Mouse (Mus musculus) limb, embryonic 15.5 days (tissue): ENCODE data around the gene Slc25a5. TPM values are rescaled to one million over a fixed set of nuclear protein-coding genes. Genes with fewer than 3 reads are reported as not detected.
A peak's percentile ranks its signal among the peaks of the same experiment; 100 is the strongest.

Experiments used
- ATAC-seq: fragments of 200-750 bp; cut with Nextera tagmentation; 2 replicates; pipeline ENCODE4 v1.8.0; 2017; ENCODE audit warnings: low read depth, moderate TSS enrichment; ENCODE audit not compliant: insufficient number of reproducible peaks, low FRiP score, low TSS enrichment
- H3K27ac ChIP-seq: fragments of 300-500 bp; sonication (generic); 2 replicates; pipeline ENCODE4 v1.5.1; 2015; ENCODE audit warnings: moderate library complexity, mild to moderate bottlenecking, inconsistent platforms
- H3K27me3 ChIP-seq: fragments of 300-500 bp; sonication (generic); 2 replicates; pipeline ENCODE4 v1.6.1; 2015; ENCODE audit warnings: inconsistent platforms
- H3K36me3 ChIP-seq: fragments of 300-500 bp; sonication (generic); 2 replicates; pipeline ENCODE4 v1.6.1; 2015; ENCODE audit warnings: inconsistent platforms
- H3K4me1 ChIP-seq: fragments of 300-500 bp; sonication (generic); 2 replicates; pipeline ENCODE4 v1.6.1; 2015; ENCODE audit warnings: inconsistent platforms
- H3K4me2 ChIP-seq: fragments of 300-500 bp; sonication (generic); 2 replicates; pipeline ENCODE4 v1.6.1; 2015; ENCODE audit warnings: mild to moderate bottlenecking, inconsistent platforms
- H3K4me3 ChIP-seq: fragments of 300-500 bp; sonication (generic); 2 replicates; pipeline ENCODE4 v1.5.1; 2015; ENCODE audit warnings: mild to moderate bottlenecking, inconsistent platforms
- H3K9ac ChIP-seq: fragments of 300-500 bp; sonication (generic); 2 replicates; pipeline ENCODE4 v1.6.1; 2015; ENCODE audit warnings: inconsistent platforms
- H3K9me3 ChIP-seq: fragments of 300-500 bp; sonication (generic); 2 replicates; pipeline ENCODE4 v1.6.1; 2016; ENCODE audit warnings: inconsistent platforms
- WGBS: fragments of 180-500 bp; shearing (Covaris S2); methylation state at CpG from one replicate; pipeline ENCODE4 v1.1.7; 2015; 5-methylcytosine and 5-hydroxymethylcytosine counted together
- polyA plus RNA-seq: library from polyadenylated mRNA; unstranded; fragments of >200 nt; fragmentation: Nextera tagmentation; extraction: Ambion mirVana; gene quantifications from 2 replicates; pipeline ENCODE4 v1.2.1, GENCODE M21; 2015

Slc25a5 gene
- polyA plus RNA-seq, 1 experiment from 2014 or later = 508 TPM

DNA sequence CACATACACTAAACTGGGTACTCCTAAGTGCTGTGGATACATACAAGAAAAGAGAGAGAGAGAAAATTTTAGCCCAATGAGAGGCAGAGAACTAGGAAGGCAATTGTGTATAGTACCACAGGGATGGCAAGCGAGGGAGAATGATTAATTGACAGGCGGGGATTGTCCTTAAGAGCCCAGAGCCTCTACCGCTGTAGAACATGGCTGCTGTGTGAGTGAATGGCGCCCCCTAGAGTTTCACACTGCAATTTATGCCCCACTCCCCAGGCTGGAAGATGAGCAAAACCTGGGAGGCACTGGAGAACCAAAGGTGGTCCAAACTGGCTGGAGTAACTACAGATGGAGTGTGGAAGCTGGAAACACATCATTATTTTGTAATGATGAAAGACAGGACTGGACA, 24.8 kb downstream of the Slc25a5 start:
- no peaks in the 10 kb centered on the region for H3K9me3 ChIP-seq
- H3K9ac ChIP-seq = no peak overlapping the region
- no peak overlapping the region for H3K4me2 ChIP-seq
- H3K36me3 ChIP-seq = no peaks in the 10 kb centered on the region
- H3K27me3 ChIP-seq = no peaks in the 10 kb centered on the region
- WGBS = 17% methylated on average over 4 of the region's 4 CpGs
- no peak overlapping the region for H3K27ac ChIP-seq
- 0 out of 2 replicates have a peak, but pooled peaks cover 3% of the 10 kb centered on the region for H3K4me1 ChIP-seq
- H3K4me3 ChIP-seq = no peak overlapping the region
- ATAC-seq = no peak

DNA sequence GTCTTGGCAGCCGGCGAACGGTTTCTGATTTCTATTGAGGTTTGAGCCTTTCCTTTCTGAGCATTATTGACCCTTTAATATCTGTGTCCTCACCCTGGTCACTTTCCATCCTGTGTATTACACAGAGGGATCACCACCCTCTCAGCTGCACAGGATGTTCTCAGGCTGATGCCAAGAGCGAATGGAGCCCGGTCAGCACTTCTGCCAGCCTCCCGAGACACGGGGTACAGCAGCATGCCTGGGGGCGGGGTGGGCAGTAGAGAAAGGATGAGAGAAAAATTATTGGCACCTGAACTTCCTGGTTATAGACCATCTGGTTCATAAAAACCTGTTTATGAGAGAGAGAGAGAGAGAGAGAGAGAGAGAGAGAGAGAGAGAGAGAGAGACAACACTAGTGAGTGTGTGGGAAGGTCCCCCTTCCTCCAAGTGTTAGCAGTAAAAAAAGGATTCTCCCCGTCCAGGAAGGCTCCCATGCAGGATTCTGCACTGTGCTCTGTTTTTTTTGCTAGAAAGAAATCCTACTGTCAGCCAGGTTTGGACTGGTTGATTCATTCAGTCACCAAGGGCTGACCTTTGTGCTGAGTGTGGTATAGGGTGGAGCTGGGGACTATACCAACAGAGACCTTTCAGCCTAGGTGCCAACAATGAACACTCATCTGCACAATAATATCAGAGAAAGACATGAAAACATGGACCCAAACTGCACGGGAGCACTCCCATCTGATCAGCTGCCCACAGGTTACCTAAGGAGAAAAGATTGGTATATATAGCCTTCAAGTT, 28.7 kb downstream of the Slc25a5 start:
- ATAC-seq = no peak
- Histone ChIP-seq H3K27ac (no peak overlapping the region), H3K4me3 (no peak overlapping the region), H3K4me2 (no peak overlapping the region), H3K9ac (no peak overlapping the region), H3K4me1 (no peaks in the 10 kb centered on the region), H3K9me3 (no peaks in the 10 kb centered on the region), H3K36me3 (no peaks in the 10 kb centered on the region), H3K27me3 (no peaks in the 10 kb centered on the region)
- 67% methylated on average over 10 of the region's 10 CpGs for WGBS

DNA sequence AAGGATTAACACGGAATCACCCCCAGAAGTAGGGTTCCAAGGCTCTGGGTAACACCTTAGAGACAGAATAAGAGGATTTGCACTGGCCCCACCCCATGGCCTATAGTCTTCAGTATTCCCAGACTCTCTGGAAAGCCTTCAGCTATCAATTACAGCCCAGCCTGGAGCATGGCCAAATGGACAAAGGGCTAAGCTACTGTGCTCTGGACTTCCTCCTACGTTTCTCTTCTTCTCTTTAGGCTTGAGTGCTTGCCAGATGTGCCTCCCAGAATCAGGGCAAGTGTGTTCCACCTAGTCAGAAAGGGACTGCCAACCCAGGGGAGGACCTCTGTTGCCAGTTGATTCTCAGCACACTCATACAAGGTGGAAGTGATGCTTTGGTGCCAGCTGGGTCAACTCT, 29.6 kb downstream of the Slc25a5 start:
- Histone ChIP-seq H3K9ac (no peak overlapping the region), H3K27me3 (no peaks in the 10 kb centered on the region), H3K4me3 (no peak overlapping the region), H3K27ac (no peak overlapping the region), H3K9me3 (no peaks in the 10 kb centered on the region), H3K4me2 (no peak overlapping the region), H3K4me1 (no peaks in the 10 kb centered on the region), H3K36me3 (no peaks in the 10 kb centered on the region)
- ATAC-seq = no peak
- WGBS = 47% methylated on average over 2 of the region's 2 CpGs

DNA sequence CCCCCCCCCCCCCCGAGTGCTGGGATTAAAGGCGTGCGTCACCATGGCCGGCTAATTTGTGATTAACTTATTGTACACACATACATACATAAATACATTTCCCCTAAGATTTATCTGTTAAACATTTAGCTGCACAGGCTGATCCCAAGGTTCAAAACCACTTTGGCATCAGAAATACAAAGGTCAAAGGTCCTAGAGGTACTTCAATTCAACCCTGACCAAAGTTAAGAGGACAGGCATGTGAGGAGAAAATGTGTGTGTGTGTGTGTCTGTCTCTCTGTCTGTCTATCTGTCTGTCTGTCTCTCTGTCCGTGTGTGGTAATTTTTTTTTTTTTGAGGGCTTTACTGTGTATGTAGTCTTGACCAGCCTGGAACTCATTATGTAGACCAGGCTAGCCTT, 31.4 kb downstream of the Slc25a5 start:
- Histone ChIP-seq H3K4me3 (no peak overlapping the region), H3K27ac (no peak overlapping the region), H3K27me3 (no peaks in the 10 kb centered on the region), H3K9ac (no peak overlapping the region), H3K4me2 (no peak overlapping the region), H3K9me3 (no peaks in the 10 kb centered on the region), H3K4me1 (no peaks in the 10 kb centered on the region), H3K36me3 (no peaks in the 10 kb centered on the region)
- ATAC-seq = no peak
- WGBS = 83% methylated on average over 5 of the region's 5 CpGs

DNA sequence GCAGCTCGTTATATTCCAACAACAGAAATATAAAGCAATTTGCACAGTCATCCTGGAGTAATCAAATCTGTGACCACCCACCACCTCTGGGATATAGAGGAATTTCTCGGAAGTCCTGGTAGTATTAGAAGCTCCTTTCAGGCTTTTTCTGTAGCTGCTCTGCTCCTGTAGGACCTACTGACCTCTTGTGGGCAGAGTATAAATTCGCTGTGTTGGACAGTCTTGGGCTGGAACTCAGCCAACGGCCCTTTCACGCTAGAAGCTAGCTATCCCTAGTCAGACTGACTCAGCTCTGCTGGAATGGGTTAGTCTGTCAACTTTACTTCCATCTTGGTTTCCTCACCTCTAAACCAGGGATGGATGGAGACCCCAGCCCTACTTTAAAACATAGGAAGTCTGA, 34.8 kb downstream of the Slc25a5 start:
- 43% methylated on average over 5 of the region's 5 CpGs for WGBS
- Histone ChIP-seq H3K4me1 (no peaks in the 10 kb centered on the region), H3K4me2 (no peak overlapping the region), H3K27me3 (no peaks in the 10 kb centered on the region), H3K27ac (no peak overlapping the region), H3K9me3 (no peaks in the 10 kb centered on the region), H3K36me3 (no peaks in the 10 kb centered on the region), H3K4me3 (no peak overlapping the region), H3K9ac (no peak overlapping the region)
- ATAC-seq = no peak

DNA sequence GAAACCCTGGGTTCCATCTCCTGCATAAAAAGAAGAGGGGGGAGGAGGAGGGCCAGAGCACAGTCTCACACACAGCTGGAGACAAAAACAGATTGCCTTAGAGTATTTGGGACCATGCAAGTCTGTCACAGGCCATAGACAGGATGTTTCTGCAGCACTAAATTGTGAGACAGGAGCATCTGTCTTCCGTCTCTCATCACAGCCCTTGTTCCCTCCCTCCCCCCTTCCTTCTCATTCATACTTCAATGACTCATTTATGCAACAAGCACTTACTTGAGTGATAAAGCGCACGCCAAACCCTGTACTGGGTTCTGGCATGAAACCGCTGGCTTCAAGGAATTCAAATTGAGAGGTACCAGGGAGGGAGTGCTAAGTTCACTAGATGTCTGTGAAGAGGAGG, 36.2 kb downstream of the Slc25a5 start:
- H3K27ac ChIP-seq = no peak overlapping the region

DNA sequence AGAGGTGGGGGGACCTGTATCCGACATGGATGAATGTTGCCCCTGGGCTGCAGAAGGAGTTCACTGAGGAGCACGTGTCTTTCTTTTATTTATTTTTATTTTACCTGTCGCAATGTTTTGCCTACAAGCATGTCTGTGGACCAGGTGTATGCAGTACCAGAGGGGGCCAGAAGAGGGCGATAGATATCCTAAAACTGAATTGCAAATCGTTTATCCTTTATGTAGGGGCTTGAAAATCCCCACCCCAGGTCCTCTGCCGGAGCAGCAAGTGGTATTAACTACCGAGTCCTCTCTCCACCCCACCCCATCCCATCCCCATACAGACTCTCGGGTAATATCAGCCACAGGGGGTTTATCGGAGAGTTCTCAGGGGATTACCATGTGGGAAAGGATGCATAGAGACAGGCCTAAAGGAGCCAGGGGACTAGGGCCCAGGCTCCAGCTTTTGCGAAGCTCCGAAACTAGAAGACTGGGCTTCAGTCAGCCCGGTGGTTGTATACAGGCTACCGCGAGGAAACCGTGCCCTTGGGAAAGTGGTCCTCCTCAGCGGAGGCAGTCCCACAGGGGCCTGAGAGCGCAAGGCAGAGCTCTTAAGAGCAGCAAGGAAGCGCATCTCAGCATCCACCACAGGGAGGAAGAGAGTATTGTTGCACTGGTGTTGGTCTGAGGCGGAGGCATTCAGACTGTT, 38.1 kb downstream of the Slc25a5 start:
- Histone ChIP-seq H3K4me1 (no peaks in the 10 kb centered on the region), H3K9ac (no peak overlapping the region), H3K27me3 (no peaks in the 10 kb centered on the region), H3K36me3 (no peaks in the 10 kb centered on the region), H3K27ac (no peak overlapping the region), H3K4me3 (peak overlapping the region; percentile 14), H3K9me3 (no peaks in the 10 kb centered on the region), H3K4me2 (peak overlapping the region; percentile 32)
- ATAC-seq = no peak
- WGBS = 30% methylated on average over 19 of the region's 19 CpGs

More for the DNA sequence above, 36.2 kb downstream of the Slc25a5 start:
- Histone ChIP-seq H3K27me3 (no peaks in the 10 kb centered on the region), H3K9ac (no peak overlapping the region), H3K36me3 (no peaks in the 10 kb centered on the region), H3K4me3 (no peak overlapping the region), H3K4me2 (no peak overlapping the region), H3K4me1 (no peaks in the 10 kb centered on the region), H3K9me3 (no peaks in the 10 kb centered on the region)
- no peak for ATAC-seq
- 64% methylated on average over 4 of the region's 4 CpGs for WGBS

DNA sequence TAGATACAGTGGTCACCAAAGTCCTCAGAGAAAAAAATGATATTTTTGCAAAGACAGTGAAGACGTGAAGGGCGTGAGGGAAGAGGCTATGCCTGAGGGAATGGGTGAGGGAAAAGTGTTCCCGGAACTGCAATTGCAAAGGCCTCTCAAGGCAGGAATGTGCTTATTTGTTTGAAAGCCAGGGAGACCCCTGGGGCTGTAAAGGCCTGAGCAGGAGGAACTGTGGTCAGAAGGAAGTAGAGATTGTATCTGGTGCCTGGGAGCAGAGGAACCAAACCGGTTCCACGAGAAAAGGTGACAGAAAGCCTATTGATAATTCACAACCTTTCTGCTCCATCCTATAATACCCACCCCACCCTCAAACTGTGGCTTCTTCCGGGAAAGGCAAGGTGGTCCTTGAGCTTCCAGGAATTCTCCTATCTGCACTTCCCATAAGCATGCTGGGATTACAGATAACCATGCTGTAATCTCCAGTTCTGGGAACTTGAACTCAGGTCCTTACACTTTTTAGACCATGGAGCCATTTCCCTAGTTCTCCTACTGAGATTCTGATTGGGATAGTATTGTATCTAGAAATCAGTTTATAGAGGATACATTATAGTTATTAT, 41.7 kb downstream of the Slc25a5 start:
- Histone ChIP-seq H3K4me2 (no peak overlapping the region), H3K27ac (no peak overlapping the region), H3K9me3 (no peaks in the 10 kb centered on the region), H3K9ac (no peak overlapping the region), H3K27me3 (no peaks in the 10 kb centered on the region), H3K4me3 (no peak overlapping the region), H3K36me3 (no peaks in the 10 kb centered on the region), H3K4me1 (no peaks in the 10 kb centered on the region)
- 58% methylated on average over 6 of the region's 6 CpGs for WGBS
- no peak for ATAC-seq

DNA sequence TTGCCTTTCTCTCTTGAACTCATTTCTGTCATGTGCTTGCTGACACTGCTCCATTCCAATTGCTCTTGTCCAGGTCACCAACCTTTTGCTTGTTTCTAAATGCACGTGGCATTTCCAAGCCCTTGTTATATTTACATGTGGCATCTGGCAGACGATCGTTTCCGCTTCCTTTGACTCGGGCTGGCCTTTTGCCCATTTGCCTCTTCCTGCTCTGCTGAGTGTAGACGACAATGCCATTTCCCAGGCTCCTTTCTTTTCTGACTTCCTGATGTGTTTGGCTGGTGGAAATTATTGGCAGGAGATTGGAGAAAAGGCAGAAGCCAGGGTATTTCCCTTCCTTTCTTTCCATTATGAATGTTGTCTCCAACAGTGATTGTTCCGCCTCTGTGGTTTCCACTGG, 43.9 kb downstream of the Slc25a5 start:
- no peak overlapping the region for H3K9ac ChIP-seq
- H3K9me3 ChIP-seq = no peaks in the 10 kb centered on the region
- H3K36me3 ChIP-seq = no peaks in the 10 kb centered on the region
- no peak overlapping the region for H3K27ac ChIP-seq
- no peak for ATAC-seq
- H3K4me3 ChIP-seq = no peak overlapping the region
- no peaks in the 10 kb centered on the region for H3K27me3 ChIP-seq
- H3K4me1 ChIP-seq = no peaks in the 10 kb centered on the region
- H3K4me2 ChIP-seq = no peak overlapping the region
- 75% methylated on average over 7 of the region's 7 CpGs for WGBS

DNA sequence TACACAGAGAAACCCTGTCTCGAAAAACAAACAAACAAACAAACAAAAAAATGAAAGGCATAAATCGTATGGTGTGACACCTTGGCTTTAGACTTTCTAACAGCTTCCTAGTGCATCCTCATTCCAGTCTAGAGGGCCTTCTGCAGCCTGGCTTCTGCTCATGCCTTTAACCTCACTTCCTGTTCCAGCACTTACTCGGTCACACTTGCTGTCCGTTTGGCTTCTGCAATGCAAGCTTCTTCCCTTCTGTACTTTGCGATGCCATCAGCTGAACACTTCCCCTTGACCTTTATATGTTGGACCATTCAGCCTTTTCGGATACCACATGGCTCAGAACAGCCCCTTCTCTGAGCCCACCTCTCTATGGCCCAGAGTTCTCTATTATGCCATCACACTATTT, 46.2 kb downstream of the Slc25a5 start:
- no peak overlapping the region for H3K9ac ChIP-seq
- H3K4me3 ChIP-seq = no peak overlapping the region
- H3K27me3 ChIP-seq = no peaks in the 10 kb centered on the region
- no peaks in the 10 kb centered on the region for H3K36me3 ChIP-seq
- no peaks in the 10 kb centered on the region for H3K4me1 ChIP-seq
- no peaks in the 10 kb centered on the region for H3K9me3 ChIP-seq
- H3K27ac ChIP-seq = no peak overlapping the region
- ATAC-seq = no peak
- 80% methylated on average over 6 of the region's 6 CpGs for WGBS
- no peak overlapping the region for H3K4me2 ChIP-seq

DNA sequence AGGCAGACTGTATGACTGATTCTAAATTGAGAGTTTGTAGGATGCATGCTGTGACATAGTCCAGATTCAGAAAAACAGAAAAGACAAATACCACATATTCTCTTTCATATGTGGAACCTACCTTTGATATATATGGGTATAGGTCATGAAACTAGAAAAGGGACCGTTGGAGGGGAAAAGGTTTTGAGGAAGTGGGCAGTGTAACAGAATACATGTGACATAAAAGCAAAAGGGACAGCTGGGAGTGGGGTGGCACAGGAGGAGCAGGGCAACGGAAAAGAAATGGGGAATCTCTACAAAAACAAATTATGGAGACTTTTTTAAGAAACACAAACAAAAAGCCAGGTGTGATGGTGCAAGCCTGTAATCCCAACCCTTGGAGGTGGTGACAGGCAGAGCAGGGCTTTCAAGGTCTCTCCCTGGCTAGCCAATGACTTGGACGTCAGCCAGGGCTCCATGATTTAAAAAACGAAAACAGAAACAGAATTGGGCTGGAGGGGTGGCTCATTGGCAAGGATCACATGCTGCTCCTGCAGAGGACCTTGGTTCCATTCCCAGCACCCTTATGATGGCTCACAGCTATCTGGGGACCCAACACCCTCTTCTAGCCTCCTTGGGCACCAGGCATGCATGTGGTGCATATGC, 48.0 kb downstream of the Slc25a5 start:
- Histone ChIP-seq H3K27ac (no peak overlapping the region), H3K4me1 (no peaks in the 10 kb centered on the region), H3K27me3 (no peaks in the 10 kb centered on the region), H3K9me3 (no peaks in the 10 kb centered on the region), H3K36me3 (no peaks in the 10 kb centered on the region), H3K4me3 (no peak overlapping the region), H3K4me2 (no peak overlapping the region), H3K9ac (no peak overlapping the region)
- ATAC-seq = no peak
- 63% methylated on average over 4 of the region's 4 CpGs for WGBS

DNA sequence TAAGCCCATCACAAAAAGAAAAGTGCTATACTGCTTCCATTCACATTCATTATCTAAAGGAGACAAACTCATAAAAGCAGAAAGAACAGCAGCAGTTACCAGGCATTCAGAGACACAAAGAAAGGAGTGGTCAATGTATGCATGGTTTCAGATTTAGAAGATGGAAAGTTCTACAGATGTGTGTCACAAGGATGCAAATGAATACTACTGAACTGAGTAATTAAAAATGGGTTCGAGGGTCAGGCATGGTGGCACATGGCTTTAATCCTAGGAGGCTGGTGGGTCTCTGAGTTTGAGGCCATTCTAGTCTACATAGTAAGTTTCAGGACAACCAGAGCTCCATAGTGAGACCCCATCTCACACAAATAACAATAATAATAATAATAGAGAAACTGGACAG, 51.7 kb downstream of the Slc25a5 start:
- no peak overlapping the region for H3K4me3 ChIP-seq
- no peak for ATAC-seq
- H3K4me2 ChIP-seq = no peak overlapping the region
- no peaks in the 10 kb centered on the region for H3K4me1 ChIP-seq
- no peaks in the 10 kb centered on the region for H3K27me3 ChIP-seq
- H3K9me3 ChIP-seq = no peaks in the 10 kb centered on the region
- 74% methylated on average over 1 of the region's 1 CpGs for WGBS
- H3K36me3 ChIP-seq = no peaks in the 10 kb centered on the region
- no peak overlapping the region for H3K27ac ChIP-seq
- H3K9ac ChIP-seq = no peak overlapping the region
